In genomic region chr2:102314610-102315009, GRCm38 (mm10) we compare ENCODE assay signal across 22 mouse cellular contexts.
DNase-seq lines count a peak whose midpoint lies in the region; ATAC-seq and TF ChIP-seq lines count a peak whose summit lies in the region.
"Had no signal": no experiment of that assay in that cellular context is flagged by ENCODE, and none has a peak within 500 bp of the region (broad histone marks: within the 10 kb centered on the region; RNA-seq: fewer than 3 reads in every experiment).

No protein-coding gene starts in this region.

- no peak overlapping the region for H3K4me2 ChIP-seq in heart, postnatal 0 days (ENCODE audit: low read depth, low read length)
- no peak overlapping the region for H3K4me2 ChIP-seq in heart, embryonic 12.5 days
- H3K4me2 ChIP-seq in lung, postnatal 0 days (replicated peaks; ENCODE audit: low read depth, low read length) = no peak overlapping the region
- no peak overlapping the region for H3K4me2 ChIP-seq in midbrain, embryonic 15.5 days
- H3K4me2 ChIP-seq: embryonic facial prominence, embryonic 12.5 days; hindbrain, embryonic 12.5 days; liver, embryonic 12.5 days had no signal

- in situ Hi-C loops in Patski (cut with MboI; ENCODE audit: low pct_unique_long_range_greater_than_20kb) = no loop called here

- POLR2A ChIA-PET in Patski (lab: Charles Lee) = interaction anchor here (0.5 kb wide), 1 partner anchor 166 kb away, joined by 3 read pairs; no protein-coding TSS in a partner anchor

- H3K27ac ChIP-seq in heart, postnatal 0 days (ENCODE audit: low read depth) = 0 out of 2 replicates have a peak overlapping the region, but pooled peaks have one; percentile 30
- no peak overlapping the region for H3K27ac ChIP-seq in heart, embryonic 12.5 days (ENCODE audit: poor library complexity, severe bottlenecking)
- no peak overlapping the region for H3K27ac ChIP-seq in lung, postnatal 0 days (ENCODE audit: low read length)
- no peak overlapping the region for H3K27ac ChIP-seq in midbrain, embryonic 15.5 days
- H3K27ac ChIP-seq: embryonic facial prominence, embryonic 12.5 days; gastrocnemius, adult 2 months; hindbrain, embryonic 12.5 days; left cerebral cortex, adult 2 months; liver, embryonic 12.5 days had no signal

- no peak for DNase-seq in heart, postnatal 0 days (ENCODE audit: low spot score)
- peak; percentile 72 for DNase-seq in lung, postnatal 0 days (ENCODE audit: low spot score)
- no peak for DNase-seq in lung, postnatal 25 days (ENCODE audit: low spot score)
- DNase-seq in Patski (ENCODE audit: low read depth, low spot score) = peak; percentile 34
- DNase-seq in thymus, postnatal 0 days (ENCODE audit: low spot score) = no peak
- DNase-seq: cerebellum, adult 9-11 months; gastrocnemius, adult 2 months; heart, adult 11 months; kidney, adult 8-10 months; kidney, postnatal 25 days; layer of hippocampus, adult 9-11 months; left cerebral cortex, postnatal 4 days; lung, postnatal 4 days; right cerebral cortex, postnatal 4 days; thymus, adult 2 months had no signal

- H3K4me3 ChIP-seq in heart, postnatal 0 days (ENCODE audit: low read depth, low read length) = no peak overlapping the region
- H3K4me3 ChIP-seq in heart, embryonic 12.5 days = no peak overlapping the region
- H3K4me3 ChIP-seq in lung, postnatal 0 days (ENCODE audit: low read depth, low read length) = no peak overlapping the region
- H3K4me3 ChIP-seq in midbrain, embryonic 15.5 days = no peak overlapping the region
- H3K4me3 ChIP-seq: embryonic facial prominence, embryonic 12.5 days; gastrocnemius, adult 2 months; hindbrain, embryonic 12.5 days; left cerebral cortex, adult 2 months; liver, embryonic 12.5 days had no signal

- CTCF ChIA-PET in Patski (lab: Charles Lee) = interaction anchor here (1.3 to 1.5 kb wide), 3 partner anchors 12 to 25 kb away, joined by 3 to 4 read pairs (median 3); no protein-coding TSS in a partner anchor

- H3K36me3 ChIP-seq in heart, postnatal 0 days (replicated peaks; ENCODE audit: control insufficient read depth, insufficient read depth, low read length) = no peaks in the 10 kb centered on the region
- no peaks in the 10 kb centered on the region for H3K36me3 ChIP-seq in heart, embryonic 12.5 days
- no peaks in the 10 kb centered on the region for H3K36me3 ChIP-seq in lung, postnatal 0 days (ENCODE audit: insufficient read depth, low read length)
- no peaks in the 10 kb centered on the region for H3K36me3 ChIP-seq in midbrain, embryonic 15.5 days (replicated peaks)
- H3K36me3 ChIP-seq: embryonic facial prominence, embryonic 12.5 days; hindbrain, embryonic 12.5 days; liver, embryonic 12.5 days had no signal

- no peaks in the 10 kb centered on the region for H3K9me3 ChIP-seq in heart, postnatal 0 days (replicated peaks; ENCODE audit: control insufficient read depth, low read length)
- no peaks in the 10 kb centered on the region for H3K9me3 ChIP-seq in heart, embryonic 12.5 days (replicated peaks)
- H3K9me3 ChIP-seq in lung, postnatal 0 days (ENCODE audit: low read length) = no peaks in the 10 kb centered on the region
- H3K9me3 ChIP-seq in midbrain, embryonic 15.5 days = no peaks in the 10 kb centered on the region
- H3K9me3 ChIP-seq: embryonic facial prominence, embryonic 12.5 days; hindbrain, embryonic 12.5 days; liver, embryonic 12.5 days had no signal

- no peaks in the 10 kb centered on the region for H3K27me3 ChIP-seq in heart, postnatal 0 days (ENCODE audit: control insufficient read depth, insufficient read depth, low read length)
- H3K27me3 ChIP-seq in heart, embryonic 12.5 days (replicated peaks) = no peaks in the 10 kb centered on the region
- no peaks in the 10 kb centered on the region for H3K27me3 ChIP-seq in lung, postnatal 0 days (replicated peaks; ENCODE audit: insufficient read depth, low read length)
- H3K27me3 ChIP-seq in Patski = no peaks in the 10 kb centered on the region
- H3K27me3 ChIP-seq in midbrain, embryonic 15.5 days (replicated peaks) = no peaks in the 10 kb centered on the region
- H3K27me3 ChIP-seq: embryonic facial prominence, embryonic 12.5 days; hindbrain, embryonic 12.5 days; liver, embryonic 12.5 days had no signal

- TF ChIP-seq EP300 in heart, postnatal 0 days (IDR thresholded peaks at IDR 0.05; ENCODE audit: low read depth) = no peak
- no peak for TF ChIP-seq EP300 in lung, postnatal 0 days (IDR thresholded peaks at IDR 0.05)

- TF ChIP-seq CTCF in heart, postnatal 0 days (IDR thresholded peaks at IDR 0.05; ENCODE audit: low read depth) = no peak
- TF ChIP-seq CTCF in lung, postnatal 0 days (IDR thresholded peaks at IDR 0.05) = no peak
- TF ChIP-seq CTCF in Patski (IDR thresholded peaks at IDR 0.05) = no peak

- 8% methylated on average over 1 of the region's 1 CpGs for WGBS in heart, postnatal 0 days
- WGBS in heart, embryonic 12.5 days = 12% methylated on average over 1 of the region's 1 CpGs
- WGBS in lung, postnatal 0 days = 25% methylated on average over 1 of the region's 1 CpGs
- WGBS in midbrain, embryonic 15.5 days = 49% methylated on average over 1 of the region's 1 CpGs

- no peak for ATAC-seq in heart, postnatal 0 days (ENCODE audit: insufficient read depth, low read depth)
- ATAC-seq in heart, embryonic 12.5 days (ENCODE audit: insufficient number of reproducible peaks, low FRiP score) = no peak
- ATAC-seq in lung, postnatal 0 days = peak; percentile 56
- no peak for ATAC-seq in Patski
- no peak for ATAC-seq in midbrain, embryonic 15.5 days (replicated peaks)
- ATAC-seq: inflammation-experienced regulatory T-cells, adult 6 months; liver, embryonic 12.5 days had no signal

- H3K4me1 ChIP-seq in heart, postnatal 0 days (ENCODE audit: control insufficient read depth, insufficient read depth) = peaks cover 24% of the 10 kb centered on the region
- peaks cover 29% of the 10 kb centered on the region for H3K4me1 ChIP-seq in heart, embryonic 12.5 days (replicated peaks)
- H3K4me1 ChIP-seq in lung, postnatal 0 days (ENCODE audit: insufficient read depth, low read depth, low read length) = no peaks in the 10 kb centered on the region
- H3K4me1 ChIP-seq in midbrain, embryonic 15.5 days = no peaks in the 10 kb centered on the region
- H3K4me1 ChIP-seq: hindbrain, embryonic 12.5 days; liver, embryonic 12.5 days had no signal

- H3K9ac ChIP-seq in heart, postnatal 0 days (replicated peaks; ENCODE audit: low read depth, low read length) = no peak overlapping the region
- H3K9ac ChIP-seq in heart, embryonic 12.5 days = no peak overlapping the region
- no peak overlapping the region for H3K9ac ChIP-seq in lung, postnatal 0 days (replicated peaks; ENCODE audit: low read depth)
- H3K9ac ChIP-seq in midbrain, embryonic 15.5 days = no peak overlapping the region
- H3K9ac ChIP-seq: embryonic facial prominence, embryonic 12.5 days; hindbrain, embryonic 12.5 days; liver, embryonic 12.5 days had no signal

Comparison
In these comparisons a context has a peak if more than half of its experiments do, and no peak if none do; other contexts are left out.
1. DNase-seq: peak in lung, postnatal 0 days (single experiment) and Patski (single experiment); none in heart, postnatal 0 days (single experiment), lung, postnatal 25 days (single experiment) and thymus, postnatal 0 days (single experiment).